Mouse (Mus musculus): Measurements from ENCODE around the gene Ppp4r3a.
"Not testable (repeated sequence)": the region's sequence is repeated elsewhere in the genome, so short reads cannot be mapped to it uniquely, and the experiment has no call there.

The Ppp4r3a gene
- long read RNA-seq, experiment 1, full-length matches to known transcripts, result 5 of 10 reads
- long read RNA-seq, experiment 1, partial matches to known transcripts, result 5 of 10 reads
- long read RNA-seq, experiment 1, other reads (novel, unspliced or antisense), result 0 of 10 reads
- long read RNA-seq, experiment 2, full-length matches to known transcripts, result 3 of 14 reads
- long read RNA-seq, experiment 2, partial matches to known transcripts, result 4 of 14 reads
- long read RNA-seq, experiment 2, other reads (novel, unspliced or antisense), result 7 of 14 reads

GRCm38 (mm10) chr12:101083076-101083838, at the start of gene Ppp4r3a:
Gene Ppp4r3a, minus strand, starts transcription at chr12:101083702.
- intact Hi-C loops (cut with DNase I), result no loop called here

DNA sequence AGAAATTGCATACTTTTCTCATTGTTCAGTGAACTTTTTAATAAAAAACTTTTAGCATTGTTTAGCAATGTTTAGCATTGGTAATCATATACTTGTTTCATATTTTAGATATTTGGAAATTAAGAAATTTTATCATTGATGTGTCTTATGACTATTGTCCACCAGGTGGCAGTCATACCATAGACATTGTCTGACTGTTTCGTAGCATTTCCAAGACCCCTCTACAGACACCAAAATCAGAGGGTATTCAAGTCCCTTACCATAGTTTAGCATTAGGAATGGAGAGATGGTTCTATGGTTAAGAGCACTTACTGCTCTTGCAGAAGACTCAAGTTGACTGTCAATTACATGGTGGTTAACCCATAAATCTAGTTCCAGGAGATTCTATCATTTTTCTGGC, 39.5 kb upstream of the Ppp4r3a start:
- intact Hi-C loops (cut with DNase I), result loop anchor here (5.0 kb wide), 3 partner anchors 484 to 834 kb away; partner anchors contain the start of gene Atxn3

DNA sequence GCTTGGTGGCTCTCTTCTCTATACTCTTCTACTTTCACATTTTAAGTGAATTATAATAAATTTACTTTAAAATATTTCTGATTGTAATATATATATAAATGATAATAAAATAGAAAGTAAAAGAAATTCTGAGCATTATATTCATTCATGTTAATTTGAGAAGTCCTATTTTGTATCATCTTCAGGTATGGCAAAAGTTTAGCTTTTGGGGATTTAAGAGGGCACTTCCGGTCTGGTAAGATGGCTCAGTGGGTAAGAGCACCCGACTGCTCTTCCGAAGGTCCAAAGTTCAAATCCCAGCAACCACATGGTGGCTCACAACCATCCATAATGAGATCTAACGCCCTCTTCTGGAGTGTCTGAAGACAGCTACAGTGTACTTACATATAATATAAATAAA, 38.6 kb upstream of the Ppp4r3a start:
- intact Hi-C loops (cut with DNase I), result loop anchor here (5.0 kb wide), 3 partner anchors 485 to 835 kb away; partner anchors contain the start of gene Atxn3

- intact Hi-C loops (cut with DNase I), result not testable (repeated sequence)
These were observed 26.5 kb upstream of the Ppp4r3a start for GRCm38 (mm10) chr12:101109794-101110585.

- intact Hi-C loops (cut with DNase I), result no loop called here
These were observed 24.2 kb upstream of the Ppp4r3a start for GRCm38 (mm10) chr12:101107722-101108121.

DNA sequence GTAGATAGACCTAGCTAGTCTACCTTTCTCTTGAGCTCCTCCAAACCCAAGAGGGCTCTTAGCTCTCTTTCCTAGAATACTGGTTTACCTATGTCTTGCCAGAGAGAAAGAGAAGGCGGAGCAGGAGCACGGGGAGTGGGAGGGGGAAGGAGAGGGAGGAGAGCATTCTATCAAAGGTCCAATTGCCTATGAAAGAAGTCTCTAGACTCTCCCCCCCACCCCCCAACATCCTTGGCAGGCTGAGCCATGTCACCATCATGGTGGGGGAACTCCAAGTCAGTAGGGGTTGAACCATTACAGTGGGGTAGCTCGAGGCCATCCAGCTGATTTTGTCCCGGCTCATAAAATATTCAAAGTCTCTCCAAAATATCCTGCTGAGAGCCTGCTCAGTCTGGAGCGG, 22.1 kb upstream of the Ppp4r3a start:
- intact Hi-C loops (cut with DNase I), result no loop called here

DNA sequence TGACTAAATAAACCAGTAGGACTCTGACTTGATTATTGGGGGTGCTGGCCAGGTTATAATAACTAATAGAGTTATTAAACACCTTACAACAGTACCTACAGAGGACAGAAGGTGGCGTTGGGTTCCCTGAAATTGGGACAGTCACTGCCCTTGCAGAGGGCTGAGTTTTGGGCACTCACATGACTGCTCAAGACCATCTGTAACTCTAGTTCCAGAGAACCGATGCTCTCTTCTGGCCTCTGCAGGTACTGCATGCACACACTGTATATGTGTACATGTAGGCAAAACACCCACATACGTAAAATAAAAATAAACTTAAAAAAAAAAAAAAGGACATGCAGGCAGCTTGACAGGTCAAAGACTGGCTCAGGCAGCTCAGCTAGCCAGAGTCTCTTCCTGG, 19.1 kb upstream of the Ppp4r3a start:
- intact Hi-C loops (cut with DNase I), result no loop called here

DNA sequence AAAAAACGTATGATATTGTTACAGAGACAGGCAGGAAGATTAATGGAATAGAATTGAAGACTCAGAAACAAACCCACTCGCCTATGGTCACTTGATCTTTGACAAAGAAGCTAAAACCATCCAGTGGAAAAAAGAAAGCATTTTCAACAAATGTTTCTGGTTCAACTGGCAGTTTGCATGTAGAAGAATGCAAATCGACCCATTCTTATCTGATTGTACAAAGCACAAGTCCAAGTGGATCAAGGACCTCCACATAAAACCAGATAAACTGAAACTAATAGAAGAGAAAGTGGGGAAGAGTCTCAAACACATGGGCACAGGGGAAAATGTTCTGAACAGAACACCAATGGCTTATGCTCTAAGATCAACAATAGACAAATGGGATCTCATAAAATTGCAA, 10.2 kb upstream of the Ppp4r3a start:
- intact Hi-C loops (cut with DNase I), result loop anchor here (10.0 kb wide), 1 partner anchor 139 kb away; no protein-coding TSS in a partner anchor

DNA sequence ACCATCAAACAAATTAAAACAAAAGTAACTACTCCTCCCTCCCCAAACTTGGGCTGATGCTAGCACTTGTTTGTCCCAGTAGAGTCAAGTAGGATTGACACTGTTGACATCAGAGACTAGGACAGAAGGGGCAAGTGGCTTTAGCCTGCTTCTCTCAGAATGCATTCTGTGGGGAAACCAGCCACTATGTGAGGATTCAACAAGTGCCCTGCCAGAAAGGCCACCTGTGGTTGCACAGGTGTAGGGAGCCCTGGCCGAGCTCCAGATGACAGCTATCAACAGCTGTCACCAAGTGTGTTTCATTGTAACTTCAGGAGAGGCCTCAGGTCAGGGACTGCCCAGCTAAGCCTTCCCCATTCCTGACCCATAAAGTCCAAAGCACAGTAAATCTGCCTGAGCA, 6.5 kb upstream of the Ppp4r3a start:
- intact Hi-C loops (cut with DNase I), result loop anchor here (10.0 kb wide), 1 partner anchor 135 kb away; no protein-coding TSS in a partner anchor

DNA sequence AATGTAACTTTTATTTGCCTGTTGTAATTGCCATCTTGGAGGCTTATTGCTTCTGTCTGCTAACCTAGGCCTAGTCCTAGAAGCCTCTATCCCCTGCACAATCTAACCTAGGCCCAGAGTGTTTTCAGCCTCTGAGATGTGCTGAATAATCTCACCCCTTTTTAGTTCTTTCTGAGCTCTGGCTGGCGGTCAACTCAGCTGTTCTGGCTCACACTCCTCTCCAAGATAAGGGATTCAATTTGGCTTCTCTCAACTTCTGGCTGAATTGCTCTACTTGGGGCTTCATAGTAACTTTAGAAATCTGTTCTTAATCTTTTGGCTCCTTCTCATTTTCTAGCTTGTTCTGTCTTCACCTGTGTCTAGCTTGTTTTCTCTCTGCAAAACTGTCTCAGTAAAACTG, 3.9 kb upstream of the Ppp4r3a start:
- intact Hi-C loops (cut with DNase I), result no loop called here

DNA sequence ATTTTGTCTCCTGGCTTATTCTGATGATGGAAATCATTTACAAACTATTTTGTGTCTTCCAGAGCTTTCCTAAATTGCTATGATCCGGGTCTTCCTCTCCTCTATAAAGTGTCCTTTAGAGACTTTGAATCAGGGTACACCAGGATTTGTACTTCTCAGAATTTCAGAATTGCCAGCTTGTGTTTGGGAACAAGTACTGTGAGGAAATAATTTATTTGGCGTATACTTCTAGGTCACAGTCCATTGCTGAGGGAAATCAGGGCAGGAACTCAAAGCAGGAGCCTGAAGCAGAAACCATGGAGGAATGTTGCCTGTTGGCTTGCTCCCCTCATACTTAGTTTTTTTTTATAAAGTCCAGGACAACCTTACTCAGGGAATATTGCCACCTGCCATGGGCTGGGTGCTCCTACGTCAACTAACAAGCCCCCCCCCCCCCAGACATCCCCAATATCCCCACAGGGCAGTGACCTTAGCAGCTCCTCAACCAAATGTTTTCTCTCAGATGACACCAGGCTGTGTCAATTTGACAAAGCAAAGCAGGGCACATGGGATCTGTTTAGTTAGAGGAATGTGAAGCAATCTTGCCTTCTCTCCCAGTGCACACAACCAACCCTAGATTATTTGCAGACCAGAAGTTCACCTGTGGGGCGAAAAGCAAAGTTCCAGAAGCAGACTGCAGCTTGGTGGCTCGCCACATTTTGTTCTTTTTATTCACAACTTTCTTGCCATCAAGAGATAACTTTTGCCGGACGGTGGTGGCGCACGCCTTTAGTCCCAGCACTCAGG, 1.6 kb upstream of the Ppp4r3a start:
- intact Hi-C loops (cut with DNase I), result no loop called here

DNA sequence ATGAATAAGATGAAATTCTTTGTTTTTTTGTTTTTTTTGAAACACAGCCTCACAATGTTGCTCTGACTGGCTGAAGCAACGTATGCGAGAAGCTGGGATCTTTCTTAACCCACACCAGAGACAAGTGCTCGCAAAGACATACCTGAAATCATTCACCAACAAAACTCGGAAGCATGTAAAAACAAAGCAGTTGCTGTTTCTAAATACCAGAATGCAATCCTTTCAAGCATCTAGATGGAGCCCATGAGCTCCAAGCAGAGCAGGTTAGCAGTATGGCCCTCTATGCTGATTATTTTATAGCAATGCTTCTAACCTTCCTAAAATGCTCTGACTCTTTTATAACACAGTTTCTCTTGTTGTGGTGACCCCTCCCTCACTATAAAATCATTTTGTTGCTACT, 735 bp upstream of the Ppp4r3a start:
- intact Hi-C loops (cut with DNase I), result no loop called here

DNA sequence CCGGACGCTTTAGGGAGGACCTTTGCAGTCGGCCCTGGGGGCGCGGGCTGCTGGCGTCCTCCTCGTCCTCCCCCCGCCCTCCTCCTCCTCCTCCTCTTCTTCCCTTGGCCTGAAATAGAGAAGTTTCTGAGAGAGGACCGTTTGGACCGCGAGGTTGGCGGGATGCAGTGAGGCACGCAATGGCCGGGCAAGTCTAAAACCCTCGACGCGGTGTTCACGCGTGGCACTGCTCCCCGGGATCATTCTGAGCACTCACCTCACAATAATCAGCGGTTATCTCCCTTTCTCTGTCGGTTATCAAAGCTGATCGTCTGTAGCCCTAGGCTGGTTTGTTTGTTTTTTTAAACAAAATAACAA, 315 bp upstream of the Ppp4r3a start:
- intact Hi-C loops (cut with DNase I), result no loop called here

GRCm38 (mm10) chr12:101082296-101083075, 1.0 kb downstream of the Ppp4r3a start:
- intact Hi-C loops (cut with DNase I), result no loop called here

GRCm38 (mm10) chr12:101077955-101078354, 5.5 kb downstream of the Ppp4r3a start:
- intact Hi-C loops (cut with DNase I), result no loop called here

GRCm38 (mm10) chr12:101075433-101075832, 8.1 kb downstream of the Ppp4r3a start:
- intact Hi-C loops (cut with DNase I), result no loop called here

- intact Hi-C loops (cut with DNase I), result no loop called here
These were observed 8.6 kb downstream of the Ppp4r3a start for GRCm38 (mm10) chr12:101074821-101075429.

DNA sequence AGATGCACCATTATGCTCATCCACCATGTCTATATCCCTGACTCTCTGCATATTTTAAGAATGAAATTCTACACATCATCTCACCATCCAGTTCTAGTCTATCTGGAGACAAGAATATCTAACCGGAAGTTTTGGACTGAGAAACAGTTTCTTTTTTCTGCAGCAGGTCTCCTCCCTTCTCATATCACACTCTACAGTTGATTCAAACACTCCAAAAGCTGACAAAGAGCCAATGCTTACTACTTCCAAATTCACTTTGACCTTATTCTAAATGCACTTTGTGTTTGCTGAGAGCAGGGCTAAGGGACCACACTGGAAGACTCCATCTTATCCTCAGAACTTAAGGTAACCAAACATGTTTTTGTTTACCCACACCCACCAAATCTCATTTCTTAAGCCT, 13.7 kb downstream of the Ppp4r3a start:
- intact Hi-C loops (cut with DNase I), result loop anchor here (2.0 kb wide), 1 partner anchor 19 kb away; no protein-coding TSS in a partner anchor

- intact Hi-C loops (cut with DNase I), result no loop called here
These were observed 17.2 kb downstream of the Ppp4r3a start for GRCm38 (mm10) chr12:101066329-101066728.

GRCm38 (mm10) chr12:101039956-101040355, 43.5 kb downstream of the Ppp4r3a start:
- intact Hi-C loops (cut with DNase I), result no loop called here
